Mouse (Mus musculus) right cerebral cortex, adult 2 months (tissue): ENCODE measurements around the gene Stk32b.

ENCODE experiments used
- DNase-seq, 2 experiments: peaks; one replicate each; pipeline ENCODE4 v3.0.0; 2021 to 2022; ENCODE audit warnings: low spot score in 2 of 2

Stk32b gene

GRCm38 (mm10) chr5:37520441-37520840 is 196.5 kb downstream of the Stk32b start:
- DNase-seq = no peak

GRCm38 (mm10) chr5:37512479-37512878 is 204.5 kb downstream of the Stk32b start:
- DNase-seq = no peak

- no peak for DNase-seq
These were observed 210.0 kb downstream of the Stk32b start for GRCm38 (mm10) chr5:37506880-37507519.

GRCm38 (mm10) chr5:37494984-37495476 is 221.9 kb downstream of the Stk32b start:
- DNase-seq = no peak

- no peak for DNase-seq
These were observed 244.9 kb downstream of the Stk32b start for GRCm38 (mm10) chr5:37472025-37472608.

- no peak for DNase-seq
These were observed 245.4 kb downstream of the Stk32b start for GRCm38 (mm10) chr5:37471584-37471983.

GRCm38 (mm10) chr5:37469031-37469430 is 247.9 kb downstream of the Stk32b start:
- DNase-seq = no peak

DNA sequence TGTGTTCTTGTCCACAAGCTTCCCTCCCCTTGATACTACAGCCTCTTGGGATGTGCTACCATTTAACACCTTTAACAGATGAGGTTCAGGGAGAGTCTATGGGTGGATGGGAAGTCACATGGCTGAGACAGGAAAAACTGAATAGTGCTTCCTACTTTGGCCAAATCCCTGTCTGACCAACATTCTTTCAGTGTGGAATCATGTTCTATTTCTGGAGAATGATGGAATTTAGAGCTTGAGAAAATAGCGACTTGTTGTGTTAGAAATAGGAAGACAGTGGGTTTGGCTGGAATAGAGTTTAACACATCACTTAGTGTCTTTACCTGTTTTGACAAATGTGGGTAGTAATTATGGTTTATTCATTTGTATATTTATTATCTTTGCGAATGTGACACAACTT is 249.3 kb downstream of the Stk32b start:
- DNase-seq = no peak

- DNase-seq = peak; percentile 15 to 18
These were observed 251.5 kb downstream of the Stk32b start for GRCm38 (mm10) chr5:37465461-37465860.

DNA sequence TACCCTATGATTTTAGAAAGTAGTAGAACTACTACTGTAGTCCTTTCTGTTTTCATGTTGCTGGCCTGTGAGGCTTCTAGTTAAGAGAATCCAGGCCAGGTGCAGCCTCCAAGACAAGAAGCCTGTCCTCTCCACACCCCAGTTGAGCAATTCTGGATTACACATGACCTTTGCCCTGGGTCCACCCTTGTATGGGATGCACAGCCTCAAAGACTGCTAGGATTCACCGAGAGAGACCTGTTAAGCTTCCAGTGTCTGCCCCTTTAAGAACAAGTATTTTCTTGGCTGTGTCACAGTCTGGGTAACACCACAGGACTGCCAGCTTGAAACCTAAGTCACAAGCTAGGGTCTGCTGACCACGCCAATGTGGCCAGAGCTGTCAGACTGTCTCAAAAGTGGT is 258.7 kb downstream of the Stk32b start:
- DNase-seq = no peak

GRCm38 (mm10) chr5:37457831-37458230 is 259.1 kb downstream of the Stk32b start:
- no peak for DNase-seq

DNA sequence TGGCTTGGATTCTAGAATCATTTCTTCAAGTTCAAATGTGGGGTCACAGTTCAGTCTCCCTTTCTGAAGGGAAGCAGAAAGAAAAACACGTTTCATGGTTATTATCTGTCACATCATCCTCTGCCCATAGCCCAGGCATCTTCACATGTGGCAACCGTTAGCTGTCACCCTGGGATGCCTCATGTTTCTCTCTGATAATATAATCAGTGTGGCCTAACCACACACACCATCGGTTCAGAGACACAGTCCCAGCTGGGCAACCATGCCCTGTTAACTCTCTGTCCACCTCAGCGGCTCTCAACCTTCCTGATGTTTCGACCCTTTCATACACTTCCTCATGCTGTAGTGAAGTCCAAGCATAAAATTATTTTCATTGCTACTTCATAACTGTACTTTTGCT is 259.8 kb downstream of the Stk32b start:
- no peak for DNase-seq

DNA sequence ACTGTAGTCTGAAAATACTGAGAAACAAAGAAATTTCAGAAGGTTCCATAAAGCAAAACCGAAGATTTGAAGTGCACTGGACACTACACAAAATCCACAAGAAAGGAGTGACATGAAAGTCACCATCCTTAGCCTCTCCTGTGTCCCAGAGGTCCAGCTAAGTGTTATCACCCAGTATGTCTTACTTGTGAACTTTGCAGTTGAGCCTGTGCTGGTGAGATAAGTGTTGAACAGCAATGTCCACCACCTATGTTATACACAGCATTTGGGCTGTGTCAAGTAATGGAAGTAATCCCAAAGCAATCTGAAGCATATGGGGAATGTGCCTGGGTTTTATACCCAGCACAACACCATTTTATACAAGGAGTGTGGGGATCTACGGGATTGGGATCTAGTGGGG is 260.4 kb downstream of the Stk32b start:
- no peak for DNase-seq

GRCm38 (mm10) chr5:37447546-37447945 is 269.4 kb downstream of the Stk32b start:
- no peak for DNase-seq

GRCm38 (mm10) chr5:37442767-37443166 is 274.2 kb downstream of the Stk32b start:
- no peak for DNase-seq

DNA sequence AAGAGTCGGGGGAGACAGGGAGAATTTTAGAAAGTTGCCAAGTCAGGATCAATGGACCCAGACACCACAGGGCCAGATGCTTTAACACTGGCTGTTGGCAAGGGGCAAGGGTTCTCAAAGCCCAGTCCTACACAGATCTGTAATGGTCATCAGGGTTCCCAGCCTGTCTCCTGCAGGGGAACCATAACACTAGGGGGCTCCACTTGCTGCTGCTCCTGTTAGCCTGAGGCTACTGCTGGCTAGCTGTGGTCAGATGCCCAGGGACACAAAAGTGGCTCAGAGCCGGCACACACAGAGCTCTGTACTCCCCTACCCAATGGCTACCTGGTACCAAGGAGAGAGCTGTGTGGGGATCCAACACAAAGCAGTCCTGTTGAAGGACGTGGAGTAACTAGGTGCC is 281.6 kb downstream of the Stk32b start:
- no peak for DNase-seq

DNA sequence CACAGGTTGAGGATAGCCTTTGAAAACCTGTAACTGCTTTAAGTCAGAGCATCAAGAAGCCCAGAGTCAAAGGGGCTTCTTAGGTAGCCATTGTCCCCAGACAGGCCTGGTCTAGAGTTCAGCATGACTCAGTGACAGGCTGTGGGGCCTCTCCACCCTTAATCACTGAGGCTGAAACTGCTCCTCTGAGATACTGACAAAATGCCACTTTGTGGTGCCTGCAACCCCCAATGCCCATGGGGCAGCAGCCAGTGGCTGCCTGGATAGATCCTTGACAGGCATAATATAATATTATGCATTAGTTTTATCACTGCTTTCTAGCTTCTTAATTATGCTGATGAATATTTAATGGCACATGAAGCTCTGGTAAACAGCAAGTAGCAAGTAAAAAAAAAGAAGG is 289.8 kb downstream of the Stk32b start:
- DNase-seq = no peak

DNA sequence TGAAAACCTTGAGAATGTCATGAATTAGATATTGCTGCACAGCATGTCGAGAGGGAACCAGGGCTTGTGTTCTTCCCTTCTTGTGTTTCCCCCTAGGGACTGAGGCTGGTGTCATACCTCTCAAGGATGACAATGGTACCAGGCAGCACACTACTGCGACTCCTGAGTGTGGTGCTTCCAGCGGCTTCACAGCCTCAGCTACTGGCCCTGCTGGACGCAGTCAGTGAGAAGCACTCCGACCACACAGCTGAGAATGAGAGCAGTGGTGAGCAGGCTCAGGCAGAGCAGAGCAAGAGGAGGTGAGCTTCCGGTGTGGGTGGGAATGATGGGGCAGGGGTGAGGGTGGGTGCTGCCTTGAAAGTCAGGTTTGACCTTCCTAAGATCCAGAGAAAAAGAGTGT is 297.9 kb downstream of the Stk32b start:
- DNase-seq = no peak
